Mouse (Mus musculus): ENCODE data around the gene Xpo5.

GRCm38 (mm10) chr17:46159236-46159635 is 43.3 kb upstream of the Xpo5 start:
- TF ChIP-seq POLR2A (IDR thresholded peaks at IDR 0.05; ENCODE audit: borderline replicate concordance, extremely low read depth, low read depth, low read length) = no peak
- TF ChIP-seq CTCF (IDR thresholded peaks at IDR 0.05; ENCODE audit: insufficient read depth, low read length) = no peak

Measured in lung, adult 2 months (tissue).